Mouse (Mus musculus): Measurements from ENCODE around the gene Adm2.

- TF ChIP-seq POLR2A (IDR thresholded peaks at IDR 0.05; ENCODE audit: control insufficient read depth, low read depth, low read length), result no peak
- no peak for TF ChIP-seq CTCF (IDR thresholded peaks at IDR 0.05; ENCODE audit: control insufficient read depth, insufficient read depth, insufficient replicate concordance, low read depth, low read length)
These were observed 17.6 kb downstream of the Adm2 start for GRCm38 (mm10) chr15:89340136-89340535.
